ENCODE assay signal across 25 mouse cellular contexts in the genomic region with DNA sequence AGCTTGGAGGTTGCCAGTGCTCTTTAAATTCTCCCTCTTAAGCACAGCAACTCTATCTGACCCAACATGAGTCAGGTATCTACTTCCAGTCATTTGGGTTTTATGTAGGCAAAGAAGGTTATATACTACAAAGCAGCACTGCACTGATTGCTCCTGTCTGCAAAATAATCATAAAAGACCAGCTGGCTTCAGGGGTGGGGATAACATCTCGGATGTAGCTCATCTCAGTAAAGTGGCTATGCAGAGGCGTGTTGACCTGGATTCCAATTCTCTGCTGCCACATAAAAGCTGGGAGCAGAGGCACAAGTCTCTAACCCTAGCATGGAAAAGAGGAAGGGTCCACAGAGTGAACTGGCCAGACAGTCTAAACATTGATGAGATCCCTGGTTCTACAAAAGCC.
"Had no signal": no experiment of that assay in that cellular context is flagged by ENCODE, and none has a peak within 500 bp of the region (broad histone marks: within the 10 kb centered on the region; RNA-seq: fewer than 3 reads in every experiment).

No protein-coding gene starts in this region.

- DNase-seq: gastrocnemius, postnatal 14 days; gastrocnemius, postnatal 36 days; heart, adult 11 months; heart, adult 2 months; heart, postnatal 14 days; heart, postnatal 36 days; kidney, adult 11 months; kidney, adult 2 months; kidney, adult 9 months; kidney, postnatal 14 days; kidney, postnatal 4 days; liver; liver, embryonic 13.5 days had no signal

- ATAC-seq: hindbrain, postnatal 0 days; intestine, embryonic 16.5 days had no signal

- H3K4me3 ChIP-seq: heart, adult 2 months; heart, embryonic 13.5 days; heart, embryonic 15.5 days; hindbrain, embryonic 13.5 days; hindbrain, embryonic 15.5 days; kidney, embryonic 15.5 days; layer of hippocampus, adult 2 months; limb, embryonic 10.5 days; limb, embryonic 12.5 days; liver, embryonic 13.5 days; liver, embryonic 15.5 days had no signal

- H3K27ac ChIP-seq: heart, adult 2 months; heart, embryonic 13.5 days; heart, embryonic 15.5 days; hindbrain, embryonic 13.5 days; hindbrain, embryonic 15.5 days; hindbrain, postnatal 0 days; kidney, embryonic 15.5 days; kidney, postnatal 0 days; layer of hippocampus, adult 2 months; limb, embryonic 10.5 days; limb, embryonic 12.5 days; liver, embryonic 13.5 days; liver, embryonic 15.5 days had no signal
